Mouse (Mus musculus): ENCODE results near the gene Atxn2.

Atxn2 gene

GRCm38 (mm10) chr5:121762949-121763348 lies 51.8 kb downstream of the Atxn2 start:
- no peak for DNase-seq (ENCODE audit: low spot score in 2 of 2)

- DNase-seq (ENCODE audit: low spot score in 2 of 2) = no peak
Observed at GRCm38 (mm10) chr5:121765020-121765419, 53.9 kb downstream of the Atxn2 start.

- no peak for DNase-seq (ENCODE audit: low spot score in 2 of 2)
Observed at GRCm38 (mm10) chr5:121766038-121766773, 55.1 kb downstream of the Atxn2 start.

- no peak for DNase-seq (ENCODE audit: low spot score in 2 of 2)
Observed at GRCm38 (mm10) chr5:121767564-121767963, 56.4 kb downstream of the Atxn2 start.

GRCm38 (mm10) chr5:121769827-121770226 lies 58.7 kb downstream of the Atxn2 start:
- DNase-seq (ENCODE audit: low spot score in 2 of 2) = no peak

- no peak for DNase-seq (ENCODE audit: low spot score in 2 of 2)
Observed at GRCm38 (mm10) chr5:121771611-121772010, 60.5 kb downstream of the Atxn2 start.

GRCm38 (mm10) chr5:121778485-121779119 lies 67.5 kb downstream of the Atxn2 start:
- DNase-seq (ENCODE audit: low spot score in 2 of 2) = peak; percentile 35 to 36

- no peak for DNase-seq (ENCODE audit: low spot score in 2 of 2)
Observed at GRCm38 (mm10) chr5:121780180-121780579, 69.0 kb downstream of the Atxn2 start.

- no peak for DNase-seq (ENCODE audit: low spot score in 2 of 2)
Observed at GRCm38 (mm10) chr5:121782467-121782866, 71.3 kb downstream of the Atxn2 start.

GRCm38 (mm10) chr5:121783862-121784500 lies 72.8 kb downstream of the Atxn2 start:
- no peak for DNase-seq (ENCODE audit: low spot score in 2 of 2)

GRCm38 (mm10) chr5:121791026-121791425 lies 79.9 kb downstream of the Atxn2 start:
- no peak for DNase-seq (ENCODE audit: low spot score in 2 of 2)

- DNase-seq (ENCODE audit: low spot score in 2 of 2) = no peak
Observed at GRCm38 (mm10) chr5:121795800-121796199, 84.7 kb downstream of the Atxn2 start.

GRCm38 (mm10) chr5:121798447-121798846 lies 87.3 kb downstream of the Atxn2 start:
- DNase-seq (ENCODE audit: low spot score in 2 of 2) = no peak

GRCm38 (mm10) chr5:121807186-121807585 lies 96.0 kb downstream of the Atxn2 start:
- DNase-seq (ENCODE audit: low spot score in 2 of 2) = no peak

- no peak for DNase-seq (ENCODE audit: low spot score in 2 of 2)
Observed at GRCm38 (mm10) chr5:121808202-121808601, 97.1 kb downstream of the Atxn2 start.

- no peak for DNase-seq (ENCODE audit: low spot score in 2 of 2)
Observed at GRCm38 (mm10) chr5:121809667-121810224, 98.6 kb downstream of the Atxn2 start.

GRCm38 (mm10) chr5:121810331-121811151 lies 99.4 kb downstream of the Atxn2 start:
- no peak for DNase-seq (ENCODE audit: low spot score in 2 of 2)

- no peak for DNase-seq (ENCODE audit: low spot score in 2 of 2)
Observed at GRCm38 (mm10) chr5:121811485-121811931, 100.4 kb downstream of the Atxn2 start.

GRCm38 (mm10) chr5:121812526-121813243 lies 101.5 kb downstream of the Atxn2 start:
- no peak for DNase-seq (ENCODE audit: low spot score in 2 of 2)

GRCm38 (mm10) chr5:121813744-121814143 lies 102.6 kb downstream of the Atxn2 start:
- DNase-seq (ENCODE audit: low spot score in 2 of 2) = no peak

GRCm38 (mm10) chr5:121815067-121815466 lies 103.9 kb downstream of the Atxn2 start:
- no peak for DNase-seq (ENCODE audit: low spot score in 2 of 2)
